Mouse (Mus musculus): ENCODE results near the gene Bbs9.

GRCm38 (mm10) chr9:22760376-22760775 is 284.9 kb downstream of the Bbs9 start:
- TF ChIP-seq CTCF (IDR thresholded peaks at IDR 0.05; ENCODE audit: low read depth, low read length) (no peak), POLR2A (IDR thresholded peaks at IDR 0.05; ENCODE audit: insufficient read depth, low read length) (no peak), EP300 (IDR thresholded peaks at IDR 0.05; ENCODE audit: insufficient read depth, low read depth, low read length) (no peak)

Measured in ES-Bruce4 (cell line).